24 mouse cellular contexts compared by ENCODE assay signal in the genomic region with DNA sequence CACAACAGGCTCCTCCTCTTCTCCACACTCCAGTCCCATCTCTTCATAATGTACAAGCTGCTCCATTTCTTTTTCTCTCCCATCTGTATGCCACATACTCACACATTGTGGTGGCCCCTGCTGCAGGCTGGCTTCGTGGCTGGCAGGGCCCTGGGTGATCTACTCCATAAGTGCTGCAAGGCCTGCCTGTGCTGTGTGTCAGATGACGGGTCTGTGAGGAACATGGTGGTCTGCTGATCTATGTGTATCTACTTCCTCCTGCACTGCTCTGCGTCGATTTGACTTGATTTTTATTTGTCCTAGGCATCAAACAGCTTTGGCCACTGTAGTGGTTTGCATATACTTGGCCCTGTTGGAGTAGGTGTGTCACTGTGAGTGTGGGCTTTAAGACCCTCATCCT.
DNase-seq lines count a peak whose midpoint lies in the region; ATAC-seq and TF ChIP-seq lines count a peak whose summit lies in the region.
"Had no signal": no experiment of that assay in that cellular context is flagged by ENCODE, and none has a peak within 500 bp of the region (broad histone marks: within the 10 kb centered on the region; RNA-seq: fewer than 3 reads in every experiment).

No protein-coding gene starts in this region.

- no peaks in the 10 kb centered on the region for H3K9me3 ChIP-seq in heart, embryonic 10.5 days
- H3K9me3 ChIP-seq in limb, embryonic 13.5 days: no peaks in the 10 kb centered on the region
- no peaks in the 10 kb centered on the region for H3K9me3 ChIP-seq in limb, embryonic 10.5 days (replicated peaks)
- no peaks in the 10 kb centered on the region for H3K9me3 ChIP-seq in lung, postnatal 0 days (ENCODE audit: low read length)
- H3K9me3 ChIP-seq: hindbrain, embryonic 10.5 days; hindbrain, embryonic 15.5 days; limb, embryonic 15.5 days; liver, embryonic 15.5 days; midbrain, embryonic 12.5 days had no signal

- intact Hi-C loops in heart, adult 2 months (cut with DNase I): no loop called here

- no peak for TF ChIP-seq POLR2A in heart, adult 2 months (IDR thresholded peaks at IDR 0.05; ENCODE audit: insufficient read depth, low read depth, low read length)

- no peak for TF ChIP-seq EP300 in heart, adult 2 months (IDR thresholded peaks at IDR 0.05; ENCODE audit: insufficient read depth, low read depth, low read length)
- TF ChIP-seq EP300 in lung, postnatal 0 days (IDR thresholded peaks at IDR 0.05): no peak

- H3K79me2 ChIP-seq in heart, adult 2 months (replicated peaks; ENCODE audit: control insufficient read depth, insufficient read depth, low read length): no peaks in the 10 kb centered on the region

- 75% methylated on average over 4 of the region's 4 CpGs for WGBS in heart, embryonic 10.5 days
- 74% methylated on average over 4 of the region's 4 CpGs for WGBS in heart, adult 2 months
- WGBS in limb, embryonic 13.5 days: 60% methylated on average over 4 of the region's 4 CpGs
- WGBS in limb, embryonic 10.5 days: 65% methylated on average over 4 of the region's 4 CpGs
- WGBS in lung, postnatal 0 days: 53% methylated on average over 4 of the region's 4 CpGs

- H3K4me2 ChIP-seq in limb, embryonic 13.5 days (replicated peaks): no peak overlapping the region
- no peak overlapping the region for H3K4me2 ChIP-seq in lung, postnatal 0 days (replicated peaks; ENCODE audit: low read depth, low read length)
- H3K4me2 ChIP-seq: hindbrain, embryonic 15.5 days; limb, embryonic 15.5 days; liver, embryonic 15.5 days; midbrain, embryonic 12.5 days had no signal

- H3K27me3 ChIP-seq in heart, embryonic 10.5 days (ENCODE audit: insufficient read depth, poor library complexity, severe bottlenecking): no peaks in the 10 kb centered on the region
- H3K27me3 ChIP-seq in heart, adult 2 months (ENCODE audit: control insufficient read depth, insufficient read depth, low read length): no peaks in the 10 kb centered on the region
- no peaks in the 10 kb centered on the region for H3K27me3 ChIP-seq in limb, embryonic 13.5 days
- H3K27me3 ChIP-seq in limb, embryonic 10.5 days (ENCODE audit: low read depth, poor library complexity, severe bottlenecking): no peaks in the 10 kb centered on the region
- no peaks in the 10 kb centered on the region for H3K27me3 ChIP-seq in lung, postnatal 0 days (replicated peaks; ENCODE audit: insufficient read depth, low read length)
- H3K27me3 ChIP-seq: hindbrain, embryonic 15.5 days; limb, embryonic 15.5 days; liver, embryonic 15.5 days; midbrain, embryonic 12.5 days had no signal

- H3K4me1 ChIP-seq in heart, embryonic 10.5 days: peaks cover 14% of the 10 kb centered on the region
- no peaks in the 10 kb centered on the region for H3K4me1 ChIP-seq in heart, adult 2 months (ENCODE audit: control insufficient read depth, insufficient read depth, low read length)
- peaks cover 18% of the 10 kb centered on the region for H3K4me1 ChIP-seq in limb, embryonic 13.5 days
- H3K4me1 ChIP-seq in limb, embryonic 10.5 days: peaks cover 14% of the 10 kb centered on the region
- H3K4me1 ChIP-seq in lung, postnatal 0 days (ENCODE audit: insufficient read depth, low read depth, low read length): no peaks in the 10 kb centered on the region
- H3K4me1 ChIP-seq: hindbrain, embryonic 15.5 days; liver, embryonic 15.5 days; midbrain, embryonic 12.5 days had no signal

- H3K36me3 ChIP-seq in heart, embryonic 10.5 days: no peaks in the 10 kb centered on the region
- H3K36me3 ChIP-seq in heart, adult 2 months (ENCODE audit: control insufficient read depth, insufficient read depth, low read length): no peaks in the 10 kb centered on the region
- no peaks in the 10 kb centered on the region for H3K36me3 ChIP-seq in limb, embryonic 13.5 days
- H3K36me3 ChIP-seq in limb, embryonic 10.5 days: no peaks in the 10 kb centered on the region
- H3K36me3 ChIP-seq in lung, postnatal 0 days (ENCODE audit: insufficient read depth, low read length): no peaks in the 10 kb centered on the region
- H3K36me3 ChIP-seq: hindbrain, embryonic 10.5 days; hindbrain, embryonic 15.5 days; limb, embryonic 15.5 days; liver, embryonic 15.5 days; midbrain, embryonic 12.5 days had no signal

- H3K9ac ChIP-seq in heart, adult 2 months (ENCODE audit: low read depth, low read length): no peak overlapping the region
- H3K9ac ChIP-seq in limb, embryonic 13.5 days: no peak overlapping the region
- no peak overlapping the region for H3K9ac ChIP-seq in lung, postnatal 0 days (replicated peaks; ENCODE audit: low read depth)
- H3K9ac ChIP-seq: hindbrain, embryonic 15.5 days; limb, embryonic 15.5 days; liver, embryonic 15.5 days; midbrain, embryonic 12.5 days had no signal

- TF ChIP-seq CTCF in heart, adult 2 months (IDR thresholded peaks at IDR 0.05): no peak
- TF ChIP-seq CTCF in lung, postnatal 0 days (IDR thresholded peaks at IDR 0.05): no peak

- H3K27ac ChIP-seq in heart, embryonic 10.5 days: no peak overlapping the region
- no peak overlapping the region for H3K27ac ChIP-seq in heart, adult 2 months
- H3K27ac ChIP-seq in limb, embryonic 13.5 days: no peak overlapping the region
- H3K27ac ChIP-seq in limb, embryonic 10.5 days: no peak overlapping the region
- no peak overlapping the region for H3K27ac ChIP-seq in lung, postnatal 0 days (ENCODE audit: low read length)
- H3K27ac ChIP-seq: hindbrain, embryonic 10.5 days; hindbrain, embryonic 15.5 days; limb, embryonic 15.5 days; liver, embryonic 15.5 days; midbrain, embryonic 12.5 days; stomach, postnatal 0 days had no signal

- H3K4me3 ChIP-seq in heart, embryonic 10.5 days: no peak overlapping the region
- H3K4me3 ChIP-seq in heart, adult 2 months: no peak overlapping the region
- H3K4me3 ChIP-seq in limb, embryonic 13.5 days: no peak overlapping the region
- no peak overlapping the region for H3K4me3 ChIP-seq in limb, embryonic 10.5 days
- H3K4me3 ChIP-seq in lung, postnatal 0 days (ENCODE audit: low read depth, low read length): no peak overlapping the region
- H3K4me3 ChIP-seq: erythroblast, embryonic 14.5 days; hindbrain, embryonic 10.5 days; hindbrain, embryonic 15.5 days; limb, embryonic 15.5 days; liver, embryonic 15.5 days; midbrain, embryonic 12.5 days had no signal

- peak; percentile 64 for DNase-seq in heart, embryonic 10.5 days (ENCODE audit: low spot score)
- DNase-seq in heart, adult 2 months: no peak
- DNase-seq in limb, embryonic 10.5 days (ENCODE audit: low spot score): no peak
- no peak for DNase-seq in lung, postnatal 0 days (ENCODE audit: low spot score)
- DNase-seq in lung, postnatal 36 days: no peak
- DNase-seq: adrenal gland, postnatal 25 days; B cell, adult 2 months; cerebellum, adult 11-12 months; cerebellum, adult 9-11 months; gastrocnemius, postnatal 25 days; kidney, adult 9 months; right cerebral cortex, postnatal 4 days; thymus, adult 18-20 months; thymus, postnatal 25 days had no signal

- ATAC-seq in limb, embryonic 13.5 days (ENCODE audit: low FRiP score, low read depth): 0 out of 2 replicates have a peak, but pooled peaks have one; percentile 17
- ATAC-seq in lung, postnatal 0 days: peak; percentile 14
- ATAC-seq: forebrain, embryonic 14.5 days; inflammation-experienced regulatory T-cells, adult 6 months had no signal
